Mouse (Mus musculus) urinary bladder, postnatal 25 days (tissue): ENCODE data around the gene App.

Experiments used
- DNase-seq: peaks from one replicate; pipeline ENCODE4 v3.0.0; 2022; ENCODE audit warnings: low spot score

The App gene

GRCm38 (mm10) chr16:84973446-84974175, 200.0 kb downstream of the App start:
- no peak for DNase-seq

DNA sequence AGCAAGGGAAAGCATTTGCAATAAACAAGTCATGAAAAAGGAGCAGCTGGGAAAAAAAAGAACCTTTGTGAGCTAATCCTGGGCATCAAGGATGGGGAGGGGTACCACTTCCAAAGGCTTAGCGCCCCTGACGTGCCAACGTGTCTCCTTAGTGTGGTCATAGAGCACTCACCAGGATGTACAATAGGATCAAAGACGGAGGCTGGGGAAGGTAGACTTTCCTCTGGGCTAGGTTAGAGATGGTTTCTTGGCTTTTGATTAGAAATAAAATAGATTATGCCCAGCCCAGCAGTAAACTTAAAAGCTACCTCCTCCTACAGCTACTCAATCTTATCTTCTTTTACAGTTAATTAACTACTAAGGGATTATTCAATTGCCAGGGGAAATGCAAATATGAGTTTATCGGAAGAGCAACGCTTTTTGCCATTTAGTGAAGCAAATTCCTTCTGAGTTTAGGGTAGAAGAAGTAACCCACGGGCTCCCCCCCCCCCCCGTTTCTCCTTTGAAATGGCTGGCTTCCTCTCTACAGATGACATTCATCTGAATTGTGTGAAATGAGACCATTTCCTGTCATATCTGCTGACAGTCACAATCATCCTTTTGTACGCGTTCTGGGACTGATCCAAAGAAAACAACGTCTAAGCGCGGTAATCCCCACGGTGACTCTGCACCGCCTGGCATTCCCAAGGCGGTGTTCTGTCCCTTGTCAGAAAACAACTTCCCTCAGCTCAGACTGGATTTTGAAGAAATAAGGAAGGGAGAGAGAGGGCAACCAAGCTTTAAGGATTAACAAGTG, 201.8 kb downstream of the App start:
- no peak for DNase-seq

DNA sequence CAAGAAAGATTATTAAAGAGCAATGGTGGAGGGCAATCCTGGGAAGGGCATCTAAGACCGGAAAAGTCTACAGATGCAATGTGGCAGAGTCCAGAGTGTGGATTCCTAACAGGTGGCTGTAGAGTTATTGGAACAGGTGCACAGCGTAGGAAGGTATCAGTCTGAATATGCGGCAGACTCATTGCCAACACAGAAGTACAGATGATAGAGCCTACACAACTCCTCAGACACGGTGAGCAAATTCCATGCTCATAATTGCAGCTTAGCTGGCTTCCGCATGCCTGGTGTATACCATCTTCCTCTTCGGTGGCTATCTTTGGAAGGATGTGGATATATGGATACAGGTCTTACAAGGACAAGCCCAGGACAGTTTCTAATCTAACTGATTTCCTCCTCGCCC, 204.5 kb downstream of the App start:
- DNase-seq: no peak

DNA sequence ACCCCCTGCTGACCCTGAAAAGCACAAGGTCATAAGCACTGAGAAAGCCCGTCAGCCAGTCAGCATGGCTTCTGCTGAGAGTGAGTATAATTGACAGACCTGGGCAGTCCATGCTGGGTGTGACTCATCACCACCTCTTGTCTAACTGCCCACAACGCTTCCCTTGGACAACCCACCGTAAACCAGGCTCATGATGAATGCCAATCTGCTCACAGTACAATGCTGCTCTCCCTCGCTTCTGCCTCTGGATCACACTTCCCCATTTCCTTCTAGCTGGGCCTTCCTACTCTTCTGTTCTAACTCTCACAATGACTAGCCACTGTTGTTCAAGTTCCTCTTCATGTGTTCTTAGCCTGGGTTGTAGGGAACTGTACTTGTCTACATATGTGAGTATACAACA, 206.6 kb downstream of the App start:
- no peak for DNase-seq

GRCm38 (mm10) chr16:84966096-84966495, 207.5 kb downstream of the App start:
- DNase-seq: no peak

GRCm38 (mm10) chr16:84963960-84964359, 209.6 kb downstream of the App start:
- DNase-seq: no peak

DNA sequence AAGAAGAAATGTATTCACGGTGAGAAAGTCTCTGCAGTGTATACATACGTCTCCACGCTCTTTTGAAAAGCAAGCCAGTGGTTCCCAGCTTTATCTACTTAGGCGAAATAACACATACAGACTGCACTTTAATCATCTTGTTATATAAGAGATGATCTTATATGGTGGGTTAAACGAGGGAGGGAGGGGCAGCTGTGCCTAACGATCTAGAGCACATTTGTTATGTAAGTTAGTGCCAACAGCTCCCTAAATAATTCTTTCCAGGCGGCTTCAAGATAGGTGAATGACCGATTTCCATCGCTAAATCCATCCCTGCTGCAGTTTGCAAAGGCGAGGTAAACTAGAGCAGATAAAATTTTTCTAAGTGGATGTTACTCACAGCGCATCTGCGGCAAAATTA, 210.0 kb downstream of the App start:
- DNase-seq: no peak

- DNase-seq: no peak
Observed at GRCm38 (mm10) chr16:84957253-84957652, 216.3 kb downstream of the App start.

DNA sequence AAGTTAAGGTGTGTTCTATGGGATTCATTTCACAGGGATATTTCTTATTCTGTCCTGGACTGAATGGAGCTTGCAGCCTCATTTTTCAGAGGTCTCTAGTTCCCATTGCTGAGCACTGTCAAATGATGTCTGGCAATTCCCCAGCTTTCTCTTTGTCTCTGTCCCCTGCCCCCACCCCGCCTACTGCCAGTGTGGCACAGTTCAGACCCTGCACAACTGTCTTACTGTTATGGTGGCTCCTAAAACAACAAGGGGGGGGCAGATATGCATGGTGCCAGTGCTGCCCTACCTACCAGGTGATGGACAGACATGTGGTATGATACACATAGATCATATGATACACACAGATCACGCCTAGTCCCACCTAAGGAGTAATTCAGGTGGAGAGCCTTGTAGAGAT, 216.9 kb downstream of the App start:
- no peak for DNase-seq

GRCm38 (mm10) chr16:84955840-84956239, 217.7 kb downstream of the App start:
- no peak for DNase-seq

GRCm38 (mm10) chr16:84955204-84955839, 218.2 kb downstream of the App start:
- DNase-seq: peak; percentile 73

DNA sequence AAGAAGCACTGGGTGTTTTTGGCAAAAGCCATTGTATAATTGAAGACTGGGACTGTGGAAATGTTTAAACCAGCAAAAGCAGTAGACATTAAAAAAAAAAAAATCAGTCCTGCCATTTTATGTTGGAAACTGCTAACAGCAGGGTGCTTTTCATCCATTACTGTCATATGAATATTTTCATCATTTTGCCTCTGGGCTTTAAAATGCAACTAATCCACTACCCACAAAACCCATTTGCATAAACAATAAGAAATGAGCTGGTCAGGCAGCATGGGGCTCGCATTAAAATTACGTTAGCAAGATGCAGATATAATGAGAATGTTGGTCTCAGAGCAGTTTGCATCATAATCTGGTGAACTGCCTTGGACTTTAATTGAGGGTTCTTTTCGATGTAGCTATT, 242.5 kb downstream of the App start:
- DNase-seq: no peak

DNA sequence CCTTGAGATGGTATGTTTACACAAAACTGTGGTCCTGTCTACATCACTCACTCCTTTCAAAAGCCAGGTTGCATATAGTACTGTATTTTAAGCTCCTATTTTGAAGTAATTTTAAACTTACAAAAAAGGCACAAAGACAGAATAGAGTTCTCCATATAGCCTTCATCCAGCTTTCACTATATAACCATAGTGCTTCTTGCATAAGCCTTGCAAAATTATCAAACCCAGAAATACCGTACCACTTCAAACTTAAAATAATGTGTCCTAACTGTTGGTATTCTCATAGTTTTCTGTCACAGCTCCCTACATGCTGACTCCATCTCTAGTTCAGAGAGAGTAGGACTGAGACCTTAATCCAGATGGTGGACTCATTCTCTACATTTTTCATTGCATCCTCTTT, 245.7 kb downstream of the App start:
- no peak for DNase-seq

DNA sequence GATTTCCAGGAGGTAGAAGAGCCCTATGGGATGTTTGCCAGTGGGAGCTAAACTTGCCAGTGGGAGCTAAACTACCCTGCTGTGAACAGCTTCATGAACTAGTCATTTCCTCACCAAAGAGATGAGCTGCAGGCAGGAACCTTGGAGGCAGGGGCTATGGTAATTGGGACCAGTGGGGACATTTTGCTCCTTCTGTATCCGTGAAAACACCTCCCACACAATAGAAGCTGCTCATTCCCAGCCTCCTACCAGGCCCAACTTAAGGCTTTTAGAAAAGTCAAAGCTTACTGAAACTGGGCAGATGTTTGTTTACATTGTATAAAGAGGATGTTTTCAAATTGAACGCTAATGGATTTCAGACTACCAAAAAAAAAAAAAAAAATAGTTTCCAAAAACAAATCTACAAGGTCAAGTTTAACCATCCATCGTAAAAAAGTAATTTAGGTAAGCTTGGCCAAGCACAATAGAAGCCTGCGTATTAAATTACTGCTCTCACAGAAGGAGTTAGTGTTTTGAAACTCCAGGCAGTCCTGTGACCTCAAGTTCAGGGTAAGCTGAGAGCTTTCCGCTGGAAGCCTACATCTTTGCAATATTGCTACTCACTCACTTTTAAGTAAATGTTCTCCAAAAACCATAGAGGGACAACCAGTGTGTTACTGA, 253.8 kb downstream of the App start:
- DNase-seq: no peak

DNA sequence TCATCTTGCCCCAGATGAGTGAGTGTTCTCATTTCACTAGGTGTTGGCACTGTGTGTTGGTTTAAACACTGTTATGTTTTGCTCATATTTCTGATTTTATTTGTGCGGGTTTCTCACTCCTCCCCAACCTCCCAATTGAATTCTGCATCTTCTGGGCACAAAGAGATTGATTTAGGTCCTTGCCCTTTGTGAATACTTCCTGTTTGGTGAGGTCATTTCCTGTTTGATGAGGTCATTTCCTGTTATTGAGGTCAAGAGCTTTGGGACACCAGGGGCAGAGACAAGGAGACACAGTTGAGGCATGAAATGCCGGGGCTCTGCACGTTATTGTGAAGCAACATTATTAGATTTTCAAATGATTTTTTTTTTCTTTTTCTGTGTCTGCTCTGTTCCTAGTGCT, 254.5 kb downstream of the App start:
- no peak for DNase-seq

- DNase-seq: no peak
Observed at GRCm38 (mm10) chr16:84916772-84917171, 256.8 kb downstream of the App start.

DNA sequence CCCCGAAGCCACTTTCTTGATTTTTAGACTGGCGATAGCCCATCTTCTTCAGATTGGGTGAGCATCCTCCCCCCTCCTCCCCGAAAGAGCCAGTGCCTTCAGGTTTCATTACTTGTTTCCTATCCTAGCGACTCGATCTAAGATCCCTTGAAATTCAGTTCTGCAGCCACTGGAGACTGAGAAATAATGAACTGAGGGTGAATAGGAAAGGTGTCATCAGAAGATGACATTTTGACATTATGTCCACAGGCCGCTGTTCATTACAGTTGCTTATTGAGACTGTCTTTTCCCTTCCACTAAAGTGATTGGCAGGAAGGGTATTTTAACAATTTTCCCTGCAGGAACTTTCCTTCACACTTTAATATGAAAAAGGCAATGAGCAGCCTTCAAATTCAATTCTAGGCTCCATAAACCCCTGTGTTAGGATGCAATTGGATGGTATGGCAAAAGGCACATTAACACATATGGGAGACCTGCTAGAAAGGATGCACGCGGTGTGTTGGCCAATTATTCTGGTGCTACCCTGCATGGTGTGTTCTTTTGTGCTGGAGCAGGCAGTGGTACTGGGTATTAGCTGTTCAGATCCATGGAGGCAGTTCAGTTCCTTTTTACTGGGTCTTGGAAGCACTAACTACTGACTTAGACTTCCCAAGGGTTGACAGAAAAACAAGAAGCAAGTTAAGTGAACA, 261.9 kb downstream of the App start:
- DNase-seq: no peak

GRCm38 (mm10) chr16:84902995-84903394, 270.6 kb downstream of the App start:
- DNase-seq: no peak
